Mouse (Mus musculus) lung, postnatal 0 days (tissue): ENCODE measurements around the gene Klhl25. TPM values are rescaled to one million over a fixed set of nuclear protein-coding genes. Genes with fewer than 3 reads are reported as not detected.

Experiments used
- ATAC-seq: fragments of 200-750 bp; cut with Nextera tagmentation; 2 replicates; pipeline ENCODE4 v1.8.0; 2017; ENCODE audit warnings: moderate library complexity
- DNase-seq: peaks from one replicate; pipeline ENCODE4 v3.0.0-alpha.2; 2016; ENCODE audit warnings: low spot score
- H3K27ac ChIP-seq: fragments of 300-500 bp; sonication (generic); 2 replicates; pipeline ENCODE4 v1.5.1; 2014; ENCODE audit warnings: antibody characterized with exemption, mild to moderate bottlenecking, low read length, mixed read lengths
- H3K27me3 ChIP-seq: fragments of 300-500 bp; sonication (generic); replicated peaks from 2 replicates; pipeline ENCODE4 v1.6.1; 2014; ENCODE audit warnings: low read length, mixed read lengths; ENCODE audit not compliant: insufficient read depth
- H3K36me3 ChIP-seq: fragments of 300-500 bp; sonication (generic); 2 replicates; pipeline ENCODE4 v1.6.1; 2014; ENCODE audit warnings: low read length, mixed read lengths; ENCODE audit not compliant: insufficient read depth
- H3K4me1 ChIP-seq: fragments of 300-500 bp; sonication (generic); 2 replicates; pipeline ENCODE4 v1.6.1; 2014; ENCODE audit warnings: antibody characterized with exemption, low read depth, low read length, mixed read lengths; ENCODE audit not compliant: insufficient read depth
- H3K4me2 ChIP-seq: fragments of 300-500 bp; sonication (generic); replicated peaks from 2 replicates; pipeline ENCODE4 v1.6.1; 2014; ENCODE audit warnings: low read depth, mild to moderate bottlenecking, low read length, moderate library complexity, mixed read lengths
- H3K4me3 ChIP-seq: fragments of 300-500 bp; sonication (generic); 2 replicates; pipeline ENCODE4 v1.5.1; 2014; ENCODE audit warnings: low read depth, low read length
- H3K9ac ChIP-seq: fragments of 300-500 bp; sonication (generic); replicated peaks from 2 replicates; pipeline ENCODE4 v1.6.1; 2014; ENCODE audit warnings: low read depth, mild to moderate bottlenecking
- H3K9me3 ChIP-seq: fragments of 300-500 bp; sonication (generic); 2 replicates; pipeline ENCODE4 v1.6.1; 2016; ENCODE audit warnings: low read length, mixed read lengths
- CTCF ChIP-seq: IDR thresholded peaks from 2 replicates; pipeline ENCODE4 v1.5.1; 2016; ENCODE audit warnings: antibody characterized with exemption, mild to moderate bottlenecking
- EP300 ChIP-seq: IDR thresholded peaks from 2 replicates; pipeline ENCODE4 v1.6.1; 2016; ENCODE audit warnings: antibody characterized with exemption, mild to moderate bottlenecking, control low read depth
- WGBS: fragments of 180-500 bp; shearing (Covaris S2); extraction: QIAGEN DNeasy Blood & Tissue Kit; methylation state at CpG from one replicate; pipeline ENCODE4 v1.1.7; 2014; 5-methylcytosine and 5-hydroxymethylcytosine counted together
- polyA plus RNA-seq: library from polyadenylated mRNA; unstranded; fragments of >200 nt; fragmentation: Nextera tagmentation; extraction: Ambion mirVana; gene quantifications from 2 replicates; pipeline ENCODE4 v1.2.1, GENCODE M21; 2015

Gene Klhl25
- polyA plus RNA-seq, 1 experiment from 2014 or later: 17.7 TPM

GRCm38 (mm10) chr7:75806711-75807110 lies 41.4 kb upstream of the Klhl25 start:
- Histone ChIP-seq H3K9me3 (no peaks in the 10 kb centered on the region), H3K4me1 (no peaks in the 10 kb centered on the region; the same call in 1 of the 2 replicates), H3K36me3 (no peaks in the 10 kb centered on the region), H3K9ac (no peak overlapping the region), H3K4me2 (no peak overlapping the region), H3K27me3 (no peaks in the 10 kb centered on the region), H3K4me3 (no peak overlapping the region), H3K27ac (no peak overlapping the region)
- TF ChIP-seq CTCF (no peak), EP300 (no peak)
- DNase-seq (peak; percentile 16), ATAC-seq (peak; percentile 21; the same call in 1 of the 2 replicates)
- WGBS: 29% methylated on average over 4 of the region's 4 CpGs

DNA sequence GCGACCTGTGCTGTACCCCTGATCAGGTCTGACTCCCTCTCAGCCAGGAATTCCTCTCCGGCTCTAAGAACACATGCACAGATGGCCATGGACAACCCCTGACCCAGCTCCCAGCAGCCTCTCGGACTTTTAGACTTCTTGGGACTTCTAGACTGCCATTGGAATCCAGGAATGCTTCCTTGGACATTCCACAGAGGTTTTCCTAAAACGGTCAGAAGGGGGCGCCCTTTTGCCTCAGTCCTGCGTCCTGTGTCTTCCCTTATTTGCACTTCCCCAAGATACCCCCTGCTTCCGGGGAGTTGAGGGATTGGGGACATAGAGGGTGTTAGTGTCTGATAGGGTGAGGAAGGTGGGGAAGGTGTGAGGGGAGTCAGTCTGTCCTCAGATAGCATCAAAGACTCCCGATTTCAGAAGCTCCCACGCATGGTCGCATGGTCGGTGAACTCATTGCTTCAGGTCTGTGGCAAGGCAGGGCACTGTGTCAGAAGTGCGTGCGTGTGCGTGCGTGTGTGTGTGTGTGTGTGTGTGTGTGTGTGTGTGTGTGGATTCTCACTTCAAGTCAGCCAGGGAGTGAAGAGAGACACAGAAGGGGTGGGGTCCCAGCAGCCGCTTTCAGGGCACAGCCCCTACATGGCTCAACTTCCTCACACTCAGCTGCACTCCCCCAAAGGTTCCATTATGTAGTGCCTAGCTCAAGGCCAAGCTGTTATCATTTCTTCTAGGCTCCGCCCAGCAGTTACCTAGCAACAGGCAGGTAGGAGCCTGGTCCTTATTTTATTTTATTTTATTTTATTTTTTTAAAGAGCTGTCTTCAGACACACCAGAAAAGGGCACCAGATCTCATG lies 40.4 kb upstream of the Klhl25 start:
- H3K27me3 ChIP-seq: no peaks in the 10 kb centered on the region
- DNase-seq: peak; percentile 21
- no peaks in the 10 kb centered on the region; the same call in 1 of the 2 replicates for H3K4me1 ChIP-seq
- H3K4me3 ChIP-seq: no peak overlapping the region
- H3K4me2 ChIP-seq: no peak overlapping the region
- ATAC-seq: no peak; the same call in 1 of the 2 replicates
- no peaks in the 10 kb centered on the region for H3K36me3 ChIP-seq
- WGBS: 71% methylated on average over 17 of the region's 17 CpGs
- no peak overlapping the region for H3K27ac ChIP-seq
- no peak overlapping the region for H3K9ac ChIP-seq
- no peaks in the 10 kb centered on the region for H3K9me3 ChIP-seq
- peak; percentile 49 for TF ChIP-seq CTCF
- no peak for TF ChIP-seq EP300

DNA sequence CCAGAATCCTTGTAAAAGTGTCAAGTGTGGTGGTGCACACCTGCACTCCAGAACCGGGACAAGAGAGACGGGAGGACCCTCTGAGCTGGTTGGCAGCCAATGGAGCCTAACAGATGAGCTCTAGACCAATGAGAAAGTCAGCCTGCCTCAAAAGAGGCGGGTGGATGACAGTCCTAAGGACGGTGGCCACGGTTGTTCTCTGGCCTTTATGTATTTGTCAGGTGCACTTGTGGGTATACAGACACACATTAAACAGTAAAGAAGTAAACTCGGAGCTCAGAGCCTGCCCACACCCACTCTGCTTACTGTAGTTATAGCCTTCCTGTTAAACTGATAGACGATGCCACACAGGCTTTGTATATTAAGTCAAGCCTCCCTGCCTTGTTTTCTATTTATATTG lies 27.4 kb upstream of the Klhl25 start:
- Histone ChIP-seq H3K9ac (no peak overlapping the region), H3K36me3 (no peaks in the 10 kb centered on the region), H3K4me2 (no peak overlapping the region), H3K27me3 (no peaks in the 10 kb centered on the region), H3K9me3 (no peaks in the 10 kb centered on the region), H3K4me3 (no peak overlapping the region), H3K27ac (no peak overlapping the region), H3K4me1 (no peaks in the 10 kb centered on the region)
- ATAC-seq (no peak), DNase-seq (no peak)
- WGBS: 76% methylated on average over 7 of the region's 7 CpGs
- no peak for TF ChIP-seq CTCF
- no peak for TF ChIP-seq EP300

DNA sequence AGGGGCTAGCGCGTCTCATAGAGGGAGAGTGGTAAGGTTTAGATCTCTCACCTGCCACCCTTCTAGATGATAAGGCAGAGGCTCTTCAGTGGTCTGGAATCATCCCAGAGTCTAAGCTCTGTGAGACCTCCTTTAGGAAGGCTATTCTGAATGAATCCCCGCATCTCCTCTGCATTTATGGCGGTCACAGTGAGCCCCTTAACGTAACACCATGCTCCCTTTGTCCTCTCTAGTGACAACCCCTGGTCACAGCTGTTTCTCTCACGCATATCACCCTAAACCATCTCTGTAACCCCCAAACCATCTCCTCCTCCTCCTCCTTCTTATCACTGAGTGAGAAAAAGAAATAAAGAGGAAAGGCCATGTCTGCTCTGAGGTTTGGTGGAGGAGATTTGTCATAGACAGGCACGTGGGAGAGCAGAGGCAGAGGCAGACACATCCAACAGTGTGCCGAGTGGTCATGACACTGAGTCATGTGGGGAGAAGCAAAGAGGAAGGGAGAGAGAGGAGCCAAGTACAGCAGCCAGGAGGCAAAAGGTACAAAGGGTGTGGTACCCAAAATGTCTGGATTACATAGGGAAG lies 25.9 kb upstream of the Klhl25 start:
- 70% methylated on average over 8 of the region's 8 CpGs for WGBS
- Histone ChIP-seq H3K4me1 (no peaks in the 10 kb centered on the region), H3K4me3 (no peak overlapping the region), H3K27me3 (no peaks in the 10 kb centered on the region), H3K27ac (no peak overlapping the region), H3K9ac (no peak overlapping the region), H3K36me3 (no peaks in the 10 kb centered on the region), H3K9me3 (no peaks in the 10 kb centered on the region), H3K4me2 (no peak overlapping the region)
- ATAC-seq (no peak; the same call in 1 of the 2 replicates), DNase-seq (peak; percentile 6)
- no peak for TF ChIP-seq EP300
- no peak for TF ChIP-seq CTCF

DNA sequence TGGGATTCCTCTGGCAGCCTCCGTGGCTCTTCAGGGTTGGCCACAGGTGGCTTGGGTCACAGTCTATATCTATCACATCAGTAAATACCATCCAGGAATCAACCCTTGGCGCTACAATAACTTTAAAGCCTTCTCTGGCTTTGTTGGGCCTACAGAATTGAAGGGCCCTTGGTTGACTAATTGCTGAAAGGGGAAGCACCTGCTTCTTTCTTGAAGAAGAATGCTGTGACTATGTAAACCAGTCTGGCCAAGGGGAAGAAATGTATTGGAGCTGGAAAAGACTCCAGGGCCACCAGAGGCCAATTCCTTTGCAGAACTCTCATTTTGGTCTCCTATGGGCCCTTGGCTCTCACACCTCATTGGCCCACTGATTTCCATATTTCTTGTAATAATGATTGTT lies 25.0 kb upstream of the Klhl25 start:
- Histone ChIP-seq H3K4me1 (no peaks in the 10 kb centered on the region), H3K9ac (no peak overlapping the region), H3K27me3 (no peaks in the 10 kb centered on the region), H3K4me3 (no peak overlapping the region), H3K4me2 (no peak overlapping the region), H3K9me3 (no peaks in the 10 kb centered on the region), H3K36me3 (no peaks in the 10 kb centered on the region), H3K27ac (no peak overlapping the region)
- no peak for DNase-seq
- no peak for ATAC-seq
- TF ChIP-seq CTCF (no peak), EP300 (no peak)
- 41% methylated on average over 2 of the region's 2 CpGs for WGBS

GRCm38 (mm10) chr7:75826360-75827103 lies 21.6 kb upstream of the Klhl25 start:
- H3K9ac ChIP-seq: no peak overlapping the region
- no peak for DNase-seq

More at GRCm38 (mm10) chr7:75826360-75827103, 21.6 kb upstream of the Klhl25 start:
- no peak for ATAC-seq
- Histone ChIP-seq H3K4me2 (no peak overlapping the region), H3K4me3 (no peak overlapping the region), H3K36me3 (no peaks in the 10 kb centered on the region), H3K4me1 (no peaks in the 10 kb centered on the region), H3K27ac (no peak overlapping the region), H3K9me3 (no peaks in the 10 kb centered on the region), H3K27me3 (no peaks in the 10 kb centered on the region)
- 29% methylated on average over 4 of the region's 4 CpGs for WGBS
- TF ChIP-seq EP300 (no peak), CTCF (no peak)
